26 mouse cellular contexts compared by ENCODE assay signal in genomic region chr6:34096905-34097304, GRCm38 (mm10).
"Had no signal": no experiment of that assay in that cellular context is flagged by ENCODE, and none has a peak within 500 bp of the region (broad histone marks: within the 10 kb centered on the region; RNA-seq: fewer than 3 reads in every experiment).

No protein-coding gene starts in this region.

- H3K9ac ChIP-seq: heart, embryonic 13.5 days; heart, embryonic 15.5 days; hindbrain, embryonic 13.5 days; hindbrain, embryonic 15.5 days; kidney, embryonic 15.5 days; limb, embryonic 13.5 days; limb, embryonic 15.5 days; liver, embryonic 12.5 days had no signal

- H3K27ac ChIP-seq: gastrocnemius, adult 2 months; heart, embryonic 13.5 days; heart, embryonic 15.5 days; hindbrain, embryonic 13.5 days; hindbrain, embryonic 15.5 days; hindbrain, postnatal 0 days; kidney, embryonic 15.5 days; kidney, postnatal 0 days; limb, embryonic 13.5 days; limb, embryonic 15.5 days; liver, embryonic 12.5 days had no signal

- DNase-seq: gastrocnemius, adult 2 months; gastrocnemius, postnatal 10 days; gastrocnemius, postnatal 25 days; heart, adult 18-20 months; heart, postnatal 14 days; heart, postnatal 36 days; kidney, adult 11 months; kidney, adult 2 months; kidney, adult 9 months; kidney, postnatal 14 days; kidney, postnatal 36 days; layer of hippocampus, adult 9-11 months; layer of hippocampus, postnatal 36 days; left cerebral cortex, postnatal 4 days had no signal

- H3K36me3 ChIP-seq: heart, embryonic 13.5 days; heart, embryonic 15.5 days; hindbrain, embryonic 13.5 days; hindbrain, embryonic 15.5 days; kidney, embryonic 15.5 days; limb, embryonic 13.5 days; limb, embryonic 15.5 days; liver, embryonic 12.5 days had no signal

- H3K4me3 ChIP-seq: gastrocnemius, adult 2 months; heart, embryonic 13.5 days; heart, embryonic 15.5 days; hindbrain, embryonic 13.5 days; hindbrain, embryonic 15.5 days; kidney, embryonic 15.5 days; limb, embryonic 13.5 days; limb, embryonic 15.5 days; liver, embryonic 12.5 days had no signal

- H3K4me1 ChIP-seq: heart, embryonic 15.5 days; hindbrain, embryonic 13.5 days; hindbrain, embryonic 15.5 days; limb, embryonic 13.5 days; limb, embryonic 15.5 days; liver, embryonic 12.5 days had no signal

- H3K9me3 ChIP-seq: heart, embryonic 13.5 days; heart, embryonic 15.5 days; hindbrain, embryonic 13.5 days; hindbrain, embryonic 15.5 days; kidney, embryonic 15.5 days; limb, embryonic 13.5 days; limb, embryonic 15.5 days; liver, embryonic 12.5 days had no signal

- H3K4me2 ChIP-seq: heart, embryonic 11.5 days; heart, embryonic 13.5 days; heart, embryonic 15.5 days; hindbrain, embryonic 13.5 days; hindbrain, embryonic 15.5 days; kidney, embryonic 15.5 days; limb, embryonic 13.5 days; limb, embryonic 15.5 days; liver, embryonic 12.5 days had no signal

- ATAC-seq: hindbrain, postnatal 0 days; intestine, embryonic 16.5 days; liver, embryonic 12.5 days had no signal

- H3K27me3 ChIP-seq: heart, embryonic 13.5 days; heart, embryonic 15.5 days; hindbrain, embryonic 13.5 days; hindbrain, embryonic 15.5 days; kidney, embryonic 15.5 days; liver, embryonic 12.5 days had no signal
